Mouse (Mus musculus): Measurements from ENCODE around the gene Htr1d. TPM values are rescaled to one million over a fixed set of nuclear protein-coding genes. Genes with fewer than 3 reads are reported as not detected.

Htr1d gene
- total RNA-seq, 1 experiment, result 1.5 TPM

- Histone ChIP-seq H3K9ac (ENCODE audit: insufficient read depth, low read depth, low read length, poor library complexity, severe bottlenecking) (no peak overlapping the region), H3K9me3 (ENCODE audit: control insufficient read depth, insufficient read depth, low read depth, low read length) (no peaks in the 10 kb centered on the region), H3K4me1 (ENCODE audit: control insufficient read depth in 2 of 2, insufficient read depth in 2 of 2, low read length in 2 of 2, poor library complexity in 1 of 2) (peaks cover 0 to 6% of the 10 kb centered on the region in 2 experiments; a peak in 1 of 4 replicates), H3K36me3 (ENCODE audit: control insufficient read depth, insufficient read depth, low read length, poor library complexity, severe bottlenecking) (no peaks in the 10 kb centered on the region), H3K27ac (ENCODE audit: insufficient read depth, low read depth, low read length, poor library complexity, severe bottlenecking) (no peak overlapping the region), H3K4me3 (ENCODE audit: insufficient read depth in 1 of 2, low read depth in 1 of 2, low read length in 2 of 2, poor library complexity in 1 of 2, severe bottlenecking in 1 of 2) (no peak overlapping the region)
- DNase-seq (ENCODE audit: low read depth, low spot score), result no peak
- TF ChIP-seq ZC3H11A (IDR thresholded peaks at IDR 0.05; ENCODE audit: borderline replicate concordance, low read depth, low read length) (no peak), MAFK (IDR thresholded peaks at IDR 0.05; ENCODE audit: insufficient read depth, low read depth, low read length) (no peak), CHD2 (IDR thresholded peaks at IDR 0.05; ENCODE audit: low read depth, low read length) (no peak), HCFC1 (IDR thresholded peaks at IDR 0.05; ENCODE audit: borderline replicate concordance, insufficient read depth, low read length) (no peak), ZNF384 (IDR thresholded peaks at IDR 0.05; ENCODE audit: low read depth, low read length) (no peak)
- in situ Hi-C loops (cut with MboI; ENCODE audit: low sequenced_read_pairs in 2 of 2, unreplicated experiment in 2 of 2), result no loop called here
Observed at GRCm38 (mm10) chr4:136444561-136444960, 21.2 kb downstream of the Htr1d start.

- Histone ChIP-seq H3K9ac (ENCODE audit: insufficient read depth, low read depth, low read length, poor library complexity, severe bottlenecking) (no peak overlapping the region), H3K4me1 (ENCODE audit: control insufficient read depth in 2 of 2, insufficient read depth in 2 of 2, low read length in 2 of 2, poor library complexity in 1 of 2) (peaks cover 10 to 12% of the 10 kb centered on the region in 2 experiments), H3K4me3 (ENCODE audit: insufficient read depth in 1 of 2, low read depth in 1 of 2, low read length in 2 of 2, poor library complexity in 1 of 2, severe bottlenecking in 1 of 2) (no peak overlapping the region), H3K27ac (ENCODE audit: insufficient read depth, low read depth, low read length, poor library complexity, severe bottlenecking) (no peak overlapping the region), H3K36me3 (ENCODE audit: control insufficient read depth, insufficient read depth, low read length, poor library complexity, severe bottlenecking) (no peaks in the 10 kb centered on the region), H3K9me3 (ENCODE audit: control insufficient read depth, insufficient read depth, low read depth, low read length) (no peaks in the 10 kb centered on the region)
- in situ Hi-C loops (cut with MboI; ENCODE audit: low sequenced_read_pairs in 2 of 2, unreplicated experiment in 2 of 2), result loop anchor here (10.0 kb wide), 2 partner anchors 165 to 175 kb away; partner anchors contain the start of genes Lactbl1 (in 1 of the 2) and Tex46 (in 1 of the 2)
- TF ChIP-seq ZNF384 (IDR thresholded peaks at IDR 0.05; ENCODE audit: low read depth, low read length) (no peak), MAFK (IDR thresholded peaks at IDR 0.05; ENCODE audit: insufficient read depth, low read depth, low read length) (no peak), CHD2 (IDR thresholded peaks at IDR 0.05; ENCODE audit: low read depth, low read length) (no peak), HCFC1 (IDR thresholded peaks at IDR 0.05; ENCODE audit: borderline replicate concordance, insufficient read depth, low read length) (no peak), ZC3H11A (IDR thresholded peaks at IDR 0.05; ENCODE audit: borderline replicate concordance, low read depth, low read length) (no peak)
- DNase-seq (ENCODE audit: low read depth, low spot score), result no peak
Observed at GRCm38 (mm10) chr4:136449795-136450194, 26.5 kb downstream of the Htr1d start.

GRCm38 (mm10) chr4:136450271-136450670 is 26.9 kb downstream of the Htr1d start:
- no peaks in the 10 kb centered on the region for H3K9me3 ChIP-seq (ENCODE audit: control insufficient read depth, insufficient read depth, low read depth, low read length)
- H3K9ac ChIP-seq (ENCODE audit: insufficient read depth, low read depth, low read length, poor library complexity, severe bottlenecking), result no peak overlapping the region
- DNase-seq (ENCODE audit: low read depth, low spot score), result no peak
- H3K4me1 ChIP-seq (ENCODE audit: control insufficient read depth in 2 of 2, insufficient read depth in 2 of 2, low read length in 2 of 2, poor library complexity in 1 of 2), result peaks cover 9 to 12% of the 10 kb centered on the region in 2 experiments
- no peak for TF ChIP-seq ZC3H11A (IDR thresholded peaks at IDR 0.05; ENCODE audit: borderline replicate concordance, low read depth, low read length)
- TF ChIP-seq ZNF384 (IDR thresholded peaks at IDR 0.05; ENCODE audit: low read depth, low read length), result no peak
- TF ChIP-seq MAFK (IDR thresholded peaks at IDR 0.05; ENCODE audit: insufficient read depth, low read depth, low read length), result no peak
- TF ChIP-seq CHD2 (IDR thresholded peaks at IDR 0.05; ENCODE audit: low read depth, low read length), result no peak
- TF ChIP-seq HCFC1 (IDR thresholded peaks at IDR 0.05; ENCODE audit: borderline replicate concordance, insufficient read depth, low read length), result no peak
- in situ Hi-C loops (cut with MboI; ENCODE audit: low sequenced_read_pairs in 2 of 2, unreplicated experiment in 2 of 2), result loop anchor here (10.0 kb wide), 2 partner anchors 165 to 175 kb away; partner anchors contain the start of genes Lactbl1 (in 1 of the 2) and Tex46 (in 1 of the 2)
- no peaks in the 10 kb centered on the region for H3K36me3 ChIP-seq (ENCODE audit: control insufficient read depth, insufficient read depth, low read length, poor library complexity, severe bottlenecking)
- H3K27ac ChIP-seq (ENCODE audit: insufficient read depth, low read depth, low read length, poor library complexity, severe bottlenecking), result no peak overlapping the region
- H3K4me3 ChIP-seq (ENCODE audit: insufficient read depth in 1 of 2, low read depth in 1 of 2, low read length in 2 of 2, poor library complexity in 1 of 2, severe bottlenecking in 1 of 2), result no peak overlapping the region

GRCm38 (mm10) chr4:136451564-136451963 is 28.2 kb downstream of the Htr1d start:
- no peak for TF ChIP-seq MAFK (IDR thresholded peaks at IDR 0.05; ENCODE audit: insufficient read depth, low read depth, low read length)
- TF ChIP-seq CHD2 (IDR thresholded peaks at IDR 0.05; ENCODE audit: low read depth, low read length), result no peak
- H3K9ac ChIP-seq (ENCODE audit: insufficient read depth, low read depth, low read length, poor library complexity, severe bottlenecking), result no peak overlapping the region
- peaks cover 14 to 15% of the 10 kb centered on the region in 2 experiments for H3K4me1 ChIP-seq (ENCODE audit: control insufficient read depth in 2 of 2, insufficient read depth in 2 of 2, low read length in 2 of 2, poor library complexity in 1 of 2)
- H3K36me3 ChIP-seq (ENCODE audit: control insufficient read depth, insufficient read depth, low read length, poor library complexity, severe bottlenecking), result no peaks in the 10 kb centered on the region
- H3K27ac ChIP-seq (ENCODE audit: insufficient read depth, low read depth, low read length, poor library complexity, severe bottlenecking), result no peak overlapping the region
- in situ Hi-C loops (cut with MboI; ENCODE audit: low sequenced_read_pairs in 2 of 2, unreplicated experiment in 2 of 2), result loop anchor here (10.0 kb wide), 2 partner anchors 163 to 173 kb away; partner anchors contain the start of genes Lactbl1 (in 1 of the 2) and Tex46 (in 1 of the 2)
- no peak overlapping the region for H3K4me3 ChIP-seq (ENCODE audit: insufficient read depth in 1 of 2, low read depth in 1 of 2, low read length in 2 of 2, poor library complexity in 1 of 2, severe bottlenecking in 1 of 2)
- DNase-seq (ENCODE audit: low read depth, low spot score), result no peak
- H3K9me3 ChIP-seq (ENCODE audit: control insufficient read depth, insufficient read depth, low read depth, low read length), result no peaks in the 10 kb centered on the region
